Mouse (Mus musculus): ENCODE data around the gene Tmed11. TPM values are rescaled to one million over a fixed set of nuclear protein-coding genes. Genes with fewer than 3 reads are reported as not detected.
"Not testable (repeated sequence)": the region's sequence is repeated elsewhere in the genome, so short reads cannot be mapped to it uniquely, and the experiment has no call there.

Gene Tmed11
- not detected in 2 replicates for total RNA-seq (2021)
- long read RNA-seq: 0 reads

DNA sequence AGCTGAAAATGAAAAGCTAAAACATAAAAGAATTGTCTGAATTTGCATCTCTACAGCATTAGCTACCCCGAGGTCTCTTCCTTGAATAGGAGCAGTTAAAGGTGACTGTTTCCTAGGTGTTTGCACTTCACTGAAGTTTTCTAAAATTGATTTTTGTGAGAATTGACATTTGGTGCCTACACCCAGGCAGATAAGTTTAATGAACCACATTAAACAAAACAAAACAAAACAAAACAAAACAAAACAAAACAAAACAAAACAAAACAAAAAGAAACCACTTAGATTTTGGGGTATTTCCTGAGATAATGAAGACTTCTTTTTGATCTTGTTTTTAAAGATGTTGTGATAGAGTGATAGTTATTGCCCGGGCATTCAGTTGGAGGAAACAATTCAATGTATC is at the start of gene Tmed11:
TSS of gene Tmed11 (minus strand) at position 101 of the 400 bp plus-strand sequence.
- not testable (repeated sequence) for DNase-seq

GRCm38 (mm10) chr5:108836156-108836555 is 41.0 kb upstream of the Tmed11 start:
- DNase-seq: peak; percentile 21

DNA sequence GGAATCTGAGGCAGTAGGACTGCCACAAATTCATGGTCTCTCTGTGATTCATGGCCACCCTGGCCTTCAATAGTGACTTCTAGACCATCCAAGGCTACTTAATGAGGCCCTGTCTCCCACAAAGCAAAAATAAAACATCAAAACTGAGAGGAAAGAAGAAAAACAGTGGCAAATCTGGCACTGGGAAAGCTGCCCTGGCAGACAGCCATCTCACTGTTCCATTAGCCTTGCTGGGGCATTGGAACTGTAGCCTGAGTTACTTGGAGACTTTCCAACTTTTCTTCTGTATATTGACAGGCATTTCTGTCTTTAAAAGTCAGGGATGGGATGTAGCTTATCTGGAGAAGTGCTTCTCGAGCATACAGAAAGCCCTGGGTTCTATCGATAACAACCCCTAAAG is 28.1 kb upstream of the Tmed11 start:
- peak; percentile 69 for DNase-seq

- DNase-seq: not testable (repeated sequence)
Observed at GRCm38 (mm10) chr5:108808750-108809149, 13.6 kb upstream of the Tmed11 start, which contains the start of gene Vmn2r8. Vmn2r8 (minus strand) TSS chr5:108808850.

- peak; percentile 2 for DNase-seq
Observed at GRCm38 (mm10) chr5:108803646-108804045, 8.5 kb upstream of the Tmed11 start.

- peak; percentile 8 for DNase-seq
Observed at GRCm38 (mm10) chr5:108790385-108790784, 4.8 kb downstream of the Tmed11 start.

DNA sequence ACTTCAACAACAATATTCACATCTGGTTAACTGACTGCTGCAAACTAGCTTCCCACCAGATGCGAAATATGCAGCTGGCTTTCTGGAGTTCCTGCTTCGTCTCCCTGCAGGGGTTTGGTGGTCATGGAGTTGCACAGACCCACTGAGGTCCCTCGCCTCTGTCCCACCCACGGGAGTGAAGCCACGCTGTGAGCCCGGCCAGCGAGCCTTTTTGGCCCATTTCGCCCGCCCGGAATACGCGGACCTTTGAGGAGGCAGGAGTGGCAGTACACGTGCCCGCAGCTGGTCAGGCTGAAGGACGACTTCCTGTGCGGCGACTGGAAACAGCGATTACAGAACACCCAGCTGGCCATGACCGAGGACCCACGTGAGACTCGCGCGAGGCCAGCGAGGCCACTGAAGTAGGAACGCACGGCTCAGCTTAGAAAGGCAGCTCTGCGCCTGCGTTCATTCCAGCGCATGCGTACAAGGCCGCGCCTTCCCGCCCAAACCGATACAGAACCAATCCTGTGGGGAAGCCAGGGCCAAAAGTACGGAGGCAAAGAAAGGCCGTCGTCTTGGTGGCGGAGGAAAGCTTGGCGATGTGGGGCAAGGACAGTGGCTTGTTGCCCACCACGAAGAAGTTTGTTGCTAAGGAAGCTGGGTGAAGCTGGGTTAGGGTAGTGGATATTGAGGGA is 20.4 kb downstream of the Tmed11 start, which contains the start of gene Rnf212:
TSS of gene Rnf212 (minus strand) at position 353 of the 677 bp plus-strand sequence.
- DNase-seq: no peak

- DNase-seq: no peak
Observed at GRCm38 (mm10) chr5:108760002-108760401, 35.2 kb downstream of the Tmed11 start.

- DNase-seq: peak; percentile 22
Observed at GRCm38 (mm10) chr5:108758396-108758795, 36.8 kb downstream of the Tmed11 start.

GRCm38 (mm10) chr5:108751258-108751657 is 43.9 kb downstream of the Tmed11 start:
- not testable (repeated sequence) for DNase-seq

- no peak for DNase-seq
Observed at GRCm38 (mm10) chr5:108750328-108751210, 44.6 kb downstream of the Tmed11 start.

DNA sequence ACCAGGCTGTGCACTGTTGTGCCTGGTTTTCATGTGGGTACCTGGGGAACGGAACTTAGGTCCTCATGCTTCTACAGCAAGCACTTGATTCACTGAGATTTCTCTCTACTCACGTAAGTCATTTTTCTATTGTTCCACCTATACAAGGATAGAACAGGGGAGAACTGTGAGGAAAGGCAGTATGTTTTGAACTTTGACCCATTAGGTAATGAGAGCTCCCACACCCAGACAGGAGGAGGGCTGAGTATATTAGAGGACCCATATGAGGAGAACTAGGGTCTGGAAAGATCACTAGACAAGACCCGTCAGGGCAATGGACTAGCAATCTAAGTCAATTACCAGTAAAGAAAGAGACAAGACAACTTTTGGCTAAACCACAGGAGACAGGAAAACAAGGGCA is 50.5 kb downstream of the Tmed11 start:
- DNase-seq: no peak

DNA sequence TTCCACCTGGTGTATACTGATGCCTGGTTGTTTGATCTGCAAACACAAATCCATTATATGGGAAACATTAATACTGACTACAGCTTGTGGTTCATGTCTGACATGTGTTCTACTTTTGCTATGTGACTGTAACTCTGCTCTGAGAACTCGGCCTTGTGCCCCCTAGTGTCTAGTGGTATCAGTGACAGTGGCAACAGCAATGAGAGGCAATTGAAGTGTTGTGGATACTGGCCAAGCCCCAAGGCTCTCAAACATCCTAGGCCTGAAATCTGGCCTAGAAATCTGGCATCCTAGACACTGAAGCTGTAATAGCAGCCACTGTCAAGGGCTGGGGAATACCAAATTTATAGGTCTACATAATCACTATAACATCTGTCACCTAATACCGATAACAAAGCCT is 51.3 kb downstream of the Tmed11 start:
- no peak for DNase-seq

- no peak for DNase-seq
Observed at GRCm38 (mm10) chr5:108742596-108742995, 52.6 kb downstream of the Tmed11 start.

DNA sequence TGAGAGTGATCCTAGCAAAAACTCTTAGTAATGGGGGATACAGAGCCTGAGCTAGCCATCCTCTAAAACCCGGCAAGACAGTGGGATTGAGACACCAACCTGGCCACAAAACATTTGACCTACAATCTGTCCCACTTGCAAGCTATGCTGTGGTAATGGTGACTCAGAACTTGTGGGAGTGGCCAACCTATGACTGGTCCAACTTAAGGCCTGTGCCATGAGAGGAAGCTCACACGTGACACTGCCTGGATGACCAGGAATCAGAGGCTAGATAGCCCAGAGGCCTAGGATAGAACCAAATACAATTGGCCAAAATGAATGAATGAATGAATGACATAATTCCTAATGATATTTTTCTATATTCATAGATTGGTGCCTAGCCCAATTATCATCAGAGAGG is 53.3 kb downstream of the Tmed11 start:
- DNase-seq: no peak

DNA sequence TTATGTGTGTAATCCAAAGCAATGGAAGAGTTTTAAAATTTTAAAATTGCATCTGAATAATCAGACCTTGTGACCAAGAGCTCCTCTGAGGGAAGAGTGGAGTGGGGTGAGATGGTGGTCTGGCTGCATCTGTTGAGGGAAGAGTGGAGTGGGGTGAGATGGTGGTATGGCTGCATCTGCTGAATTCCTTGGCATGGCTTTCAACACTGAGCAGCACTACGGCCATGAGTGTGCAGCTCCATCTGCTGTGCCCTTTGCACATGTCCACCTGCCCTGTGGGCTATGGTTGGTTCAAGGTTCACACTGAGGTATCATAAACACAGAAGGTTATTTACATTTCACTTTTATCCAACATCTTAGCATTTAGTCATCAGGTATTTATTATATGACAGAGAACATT is 67.7 kb downstream of the Tmed11 start:
- no peak for DNase-seq

Other genes starting within 250 kb of the Tmed11 start
- gene Cplx1, start 245.3 kb downstream of the Tmed11 start, total RNA-seq (2021): 1.8 and 3.0 TPM in 2 replicates
- gene Gak, start 165.6 kb downstream of the Tmed11 start, total RNA-seq (2021): 86.7 and 95.7 TPM in 2 replicates
- 28.5 and 37.2 TPM in 2 replicates for gene Tmem175, start 165.6 kb downstream of the Tmed11 start, total RNA-seq (2021)
- 17.2 and 19.1 TPM in 2 replicates for gene Idua, start 135.0 kb downstream of the Tmed11 start, total RNA-seq (2021)
- gene Dgkq, start 125.7 kb downstream of the Tmed11 start, total RNA-seq (2021): 21.2 and 22.7 TPM in 2 replicates
- 0.15 and 1.1 TPM in 2 replicates for gene Slc26a1, start 119.8 kb downstream of the Tmed11 start, total RNA-seq (2021)
- 24.6 and 32.3 TPM in 2 replicates for gene Fgfrl1, start 103.0 kb downstream of the Tmed11 start, total RNA-seq (2021)
- not detected in 2 replicates for gene Rnf212, start 20.4 kb downstream of the Tmed11 start, total RNA-seq (2021)
- not detected in 2 replicates for gene Vmn2r8, start 13.5 kb upstream of the Tmed11 start, total RNA-seq (2021)
- gene Vmn2r9, start 57.2 kb upstream of the Tmed11 start, total RNA-seq (2021): not detected in 2 replicates
- not detected in 2 replicates for gene Vmn2r10, start 211.2 kb upstream of the Tmed11 start, total RNA-seq (2021)

Data from adrenal gland, postnatal 25 days (tissue).